Mouse (Mus musculus) myocyte (in vitro differentiated cells): ENCODE measurements at regions not wholly inside any gene's neighbourhood (a gene's known extent, or its start where the extent isn't known, plus 50 kb on each side); places are given as distances from the start of the nearest gene placed in this dataset.

Source experiments
- H3K27me3 ChIP-seq: one replicate; pipeline ENCODE4 v1.6.1; 2011; ENCODE audit not compliant: control insufficient read depth, insufficient read depth, insufficient read length
- H3K36me3 ChIP-seq: one replicate; pipeline ENCODE4 v1.6.1; 2011; ENCODE audit not compliant: control insufficient read depth, insufficient read depth
- H3K4me2 ChIP-seq: one replicate; pipeline ENCODE4 v1.6.1; 2011; ENCODE audit warnings: low read depth, control low read depth
- H3K4me3 ChIP-seq: one replicate; pipeline ENCODE4 v1.5.1; 2011; ENCODE audit warnings: mild to moderate bottlenecking, control low read depth, moderate library complexity
- H3K79me2 ChIP-seq: one replicate; pipeline ENCODE4 v1.6.1; 2011; ENCODE audit not compliant: control insufficient read depth, insufficient read depth
- H3ac ChIP-seq: one replicate; pipeline ENCODE4 v1.6.1; 2011; ENCODE audit not compliant: control insufficient read depth, insufficient read length
- CEBPB ChIP-seq: IDR thresholded peaks from 2 replicates; pipeline ENCODE4 v1.6.1; 2011; ENCODE audit warnings: mild to moderate bottlenecking, moderate library complexity; ENCODE audit not compliant: poor library complexity, insufficient read depth, severe bottlenecking
- E2F4 ChIP-seq: IDR thresholded peaks from one replicate; pipeline ENCODE4 v1.6.1; 2011; ENCODE audit warnings: mild to moderate bottlenecking, control low read depth, moderate library complexity; ENCODE audit not compliant: insufficient read depth
- MAX ChIP-seq: IDR thresholded peaks from one replicate; pipeline ENCODE4 v1.6.1; 2011; ENCODE audit warnings: low read depth, mild to moderate bottlenecking, control low read depth
- MYOD1 ChIP-seq, 3 experiments: IDR thresholded peaks; one replicate each; pipeline ENCODE4 v1.6.1; 2011; ENCODE audit warnings: control low read depth in 2 of 3, low read depth in 2 of 3, mild to moderate bottlenecking in 2 of 3, moderate library complexity in 1 of 3; ENCODE audit not compliant: insufficient read length in 2 of 3, control insufficient read depth in 1 of 3
- MYOG ChIP-seq, 3 experiments: IDR thresholded peaks; one replicate each; pipeline ENCODE4 v1.6.1; 2011; ENCODE audit warnings: control low read depth in 2 of 3, low read depth in 2 of 3, mild to moderate bottlenecking in 2 of 3; ENCODE audit not compliant: insufficient read length in 2 of 3, control insufficient read depth in 1 of 3, insufficient read depth in 1 of 3
- POLR2A ChIP-seq: IDR thresholded peaks from one replicate; pipeline ENCODE4 v1.6.1; 2011; ENCODE audit warnings: low read depth, mild to moderate bottlenecking, control low read depth, moderate library complexity; ENCODE audit not compliant: insufficient read length
- POLR2AphosphoS2 ChIP-seq: IDR thresholded peaks from one replicate; pipeline ENCODE4 v1.6.1; 2011; ENCODE audit warnings: low read depth, control low read depth; ENCODE audit not compliant: insufficient read length
- REST ChIP-seq: IDR thresholded peaks from one replicate; pipeline ENCODE4 v1.6.1; 2011; ENCODE audit warnings: mild to moderate bottlenecking, control low read depth, moderate library complexity; ENCODE audit not compliant: insufficient read depth, insufficient read length
- SRF ChIP-seq: IDR thresholded peaks from one replicate; pipeline ENCODE4 v1.6.1; 2011; ENCODE audit warnings: low read depth; ENCODE audit not compliant: control insufficient read depth, insufficient read length
- TCF12 ChIP-seq: IDR thresholded peaks from one replicate; pipeline ENCODE4 v1.6.1; 2011; ENCODE audit warnings: mild to moderate bottlenecking, control low read depth; ENCODE audit not compliant: poor library complexity, insufficient read depth, severe bottlenecking
- TCF3 ChIP-seq: IDR thresholded peaks from one replicate; pipeline ENCODE4 v1.6.1; 2011; ENCODE audit warnings: low read depth, control low read depth; ENCODE audit not compliant: insufficient read length
- USF1 ChIP-seq: IDR thresholded peaks from one replicate; pipeline ENCODE4 v1.6.1; 2011; ENCODE audit warnings: low read depth, mild to moderate bottlenecking, control low read depth, moderate library complexity

GRCm38 (mm10) chr5:85729613-85730012, 335.8 kb downstream of the Cenpc1 start:
- H3K36me3 ChIP-seq, result no peaks in the 10 kb centered on the region
- H3K79me2 ChIP-seq, result no peaks in the 10 kb centered on the region
- H3K4me2 ChIP-seq, result no peak overlapping the region
- no peaks in the 10 kb centered on the region for H3K27me3 ChIP-seq
- no peak for TF ChIP-seq TCF12
- no peak for TF ChIP-seq SRF
- no peak for TF ChIP-seq CEBPB
- no peak for TF ChIP-seq POLR2A
- TF ChIP-seq E2F4, result no peak
- no peak for TF ChIP-seq MYOD1 (IDR thresholded peaks at IDR 0.05; ENCODE audit: control insufficient read depth in 1 of 3, insufficient read length in 2 of 3, low read depth in 2 of 3)
- TF ChIP-seq POLR2AphosphoS2, result no peak
- TF ChIP-seq REST, result no peak
- TF ChIP-seq TCF3, result no peak
- TF ChIP-seq MAX, result no peak
- no peak for TF ChIP-seq MYOG (IDR thresholded peaks at IDR 0.05; ENCODE audit: control insufficient read depth in 1 of 3, insufficient read depth in 1 of 3, insufficient read length in 2 of 3, low read depth in 2 of 3)
- TF ChIP-seq USF1, result no peak
- H3K4me3 ChIP-seq, result no peak overlapping the region
- no peak overlapping the region for H3ac ChIP-seq

- TF ChIP-seq E2F4, result no peak
- no peak for TF ChIP-seq SRF
- no peak for TF ChIP-seq POLR2AphosphoS2
- no peak for TF ChIP-seq USF1
- TF ChIP-seq MAX, result no peak
- TF ChIP-seq CEBPB, result no peak
- TF ChIP-seq TCF3, result no peak
- TF ChIP-seq POLR2A, result no peak
- no peak for TF ChIP-seq MYOD1 (IDR thresholded peaks at IDR 0.05; ENCODE audit: control insufficient read depth in 1 of 3, insufficient read length in 2 of 3, low read depth in 2 of 3)
- TF ChIP-seq TCF12, result no peak
- TF ChIP-seq MYOG (IDR thresholded peaks at IDR 0.05; ENCODE audit: control insufficient read depth in 1 of 3, insufficient read depth in 1 of 3, insufficient read length in 2 of 3, low read depth in 2 of 3), result no peak
- no peak for TF ChIP-seq REST
- H3K36me3 ChIP-seq, result no peaks in the 10 kb centered on the region
- no peak overlapping the region for H3K4me3 ChIP-seq
- no peak overlapping the region for H3ac ChIP-seq
- no peak overlapping the region for H3K4me2 ChIP-seq
- H3K79me2 ChIP-seq, result no peaks in the 10 kb centered on the region
- H3K27me3 ChIP-seq, result no peaks in the 10 kb centered on the region
Measured at GRCm38 (mm10) chr5:85707345-85707744, 358.0 kb downstream of the Cenpc1 start.

DNA sequence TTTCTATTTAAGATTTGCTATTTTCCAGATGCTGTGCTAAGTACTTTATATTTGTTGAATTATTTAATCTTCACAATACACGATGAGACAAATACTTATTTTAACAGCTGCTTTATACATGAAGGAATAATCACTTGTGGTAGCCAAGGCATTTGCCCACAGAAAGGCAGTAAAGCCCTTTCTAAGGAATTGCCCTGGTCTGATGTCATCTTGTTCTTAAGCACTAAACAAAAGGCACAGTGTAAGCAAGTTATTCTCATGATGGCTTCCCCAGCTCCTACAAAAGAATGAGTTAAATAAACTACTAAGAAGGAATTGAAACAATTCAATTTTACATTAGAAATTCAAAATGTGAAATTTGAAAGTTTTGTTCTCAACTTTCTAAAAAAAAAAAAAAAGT, 358.8 kb downstream of the Cenpc1 start:
- H3K4me2 ChIP-seq, result no peak overlapping the region
- no peak for TF ChIP-seq MAX
- no peak for TF ChIP-seq MYOG (IDR thresholded peaks at IDR 0.05; ENCODE audit: control insufficient read depth in 1 of 3, insufficient read depth in 1 of 3, insufficient read length in 2 of 3, low read depth in 2 of 3)
- TF ChIP-seq SRF, result no peak
- TF ChIP-seq E2F4, result no peak
- TF ChIP-seq CEBPB, result no peak
- no peak for TF ChIP-seq REST
- no peak for TF ChIP-seq USF1
- no peak for TF ChIP-seq TCF12
- no peak for TF ChIP-seq POLR2AphosphoS2
- no peak for TF ChIP-seq MYOD1 (IDR thresholded peaks at IDR 0.05; ENCODE audit: control insufficient read depth in 1 of 3, insufficient read length in 2 of 3, low read depth in 2 of 3)
- TF ChIP-seq POLR2A, result no peak
- no peak for TF ChIP-seq TCF3
- no peaks in the 10 kb centered on the region for H3K79me2 ChIP-seq
- no peak overlapping the region for H3ac ChIP-seq
- no peak overlapping the region for H3K4me3 ChIP-seq
- no peaks in the 10 kb centered on the region for H3K27me3 ChIP-seq
- H3K36me3 ChIP-seq, result no peaks in the 10 kb centered on the region

DNA sequence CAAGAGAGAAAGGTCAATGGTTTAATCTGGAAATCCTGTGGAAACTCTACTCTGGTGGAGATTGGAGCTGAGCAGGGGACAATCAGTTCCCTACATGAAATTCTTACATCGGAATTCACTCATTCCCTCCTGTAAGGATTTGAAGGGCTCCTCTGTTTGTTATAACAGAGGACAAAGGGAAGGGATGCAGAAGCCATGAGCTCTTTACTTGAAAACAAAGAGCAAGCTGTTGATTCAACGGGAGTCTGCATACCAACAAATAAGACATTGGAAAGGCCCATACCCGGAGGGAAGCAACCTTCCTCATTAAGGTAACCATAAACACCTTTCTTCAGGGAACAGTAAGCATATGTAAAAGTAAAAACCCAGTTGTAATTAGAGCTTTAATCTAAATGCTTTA, 359.3 kb downstream of the Cenpc1 start:
- H3K4me3 ChIP-seq, result no peak overlapping the region
- TF ChIP-seq POLR2AphosphoS2 (no peak), SRF (no peak), MYOD1 (IDR thresholded peaks at IDR 0.05; ENCODE audit: control insufficient read depth in 1 of 3, insufficient read length in 2 of 3, low read depth in 2 of 3) (no peak), USF1 (no peak), TCF3 (no peak), MYOG (IDR thresholded peaks at IDR 0.05; ENCODE audit: control insufficient read depth in 1 of 3, insufficient read depth in 1 of 3, insufficient read length in 2 of 3, low read depth in 2 of 3) (no peak), TCF12 (no peak), E2F4 (no peak), POLR2A (no peak), REST (no peak), CEBPB (no peak), MAX (no peak)
- no peak overlapping the region for H3ac ChIP-seq
- no peaks in the 10 kb centered on the region for H3K27me3 ChIP-seq
- no peaks in the 10 kb centered on the region for H3K36me3 ChIP-seq
- H3K4me2 ChIP-seq, result no peak overlapping the region
- no peaks in the 10 kb centered on the region for H3K79me2 ChIP-seq
